Mouse (Mus musculus) lung, embryonic 15.5 days (tissue): ENCODE data around the gene Timd2. TPM values are rescaled to one million over a fixed set of nuclear protein-coding genes. Genes with fewer than 3 reads are reported as not detected.
"Not testable (repeated sequence)": the region's sequence is repeated elsewhere in the genome, so short reads cannot be mapped to it uniquely, and the experiment has no call there.

Source experiments
- ATAC-seq: fragments of 200-750 bp; cut with Nextera tagmentation; 2 replicates; pipeline ENCODE4 v1.8.0; 2017; ENCODE audit warnings: moderate number of reproducible peaks, borderline replicate concordance; ENCODE audit not compliant: low FRiP score, low TSS enrichment; ENCODE audit errors: extremely low read depth
- H3K27ac ChIP-seq: fragments of 300-500 bp; sonication (generic); 2 replicates; pipeline ENCODE4 v1.5.1; 2015; ENCODE audit warnings: moderate library complexity, mild to moderate bottlenecking, inconsistent platforms
- H3K27me3 ChIP-seq: fragments of 300-500 bp; sonication (generic); 2 replicates; pipeline ENCODE4 v1.6.1; 2015; ENCODE audit warnings: inconsistent platforms
- H3K36me3 ChIP-seq: fragments of 300-500 bp; sonication (generic); 2 replicates; pipeline ENCODE4 v1.6.1; 2015; ENCODE audit warnings: inconsistent platforms
- H3K4me1 ChIP-seq: fragments of 300-500 bp; sonication (generic); 2 replicates; pipeline ENCODE4 v1.6.1; 2015; ENCODE audit warnings: inconsistent platforms
- H3K4me2 ChIP-seq: fragments of 300-500 bp; sonication (generic); 2 replicates; pipeline ENCODE4 v1.6.1; 2015; ENCODE audit warnings: inconsistent platforms, mild to moderate bottlenecking, moderate library complexity
- H3K4me3 ChIP-seq: fragments of 300-500 bp; sonication (generic); 2 replicates; pipeline ENCODE4 v1.5.1; 2015; ENCODE audit warnings: mild to moderate bottlenecking, inconsistent platforms
- H3K9ac ChIP-seq: fragments of 300-500 bp; sonication (generic); 2 replicates; pipeline ENCODE4 v1.6.1; 2015; ENCODE audit warnings: inconsistent platforms
- H3K9me3 ChIP-seq: fragments of 300-500 bp; sonication (generic); 2 replicates; pipeline ENCODE4 v1.6.1; 2016; ENCODE audit warnings: inconsistent platforms
- WGBS: fragments of 180-500 bp; shearing (Covaris S2); methylation state at CpG from one replicate; pipeline ENCODE4 v1.1.7; 2015; 5-methylcytosine and 5-hydroxymethylcytosine counted together
- polyA plus RNA-seq: library from polyadenylated mRNA; unstranded; fragments of >200 nt; fragmentation: Nextera tagmentation; extraction: Ambion mirVana; gene quantifications from 2 replicates; pipeline ENCODE4 v1.2.1, GENCODE M21; 2015

Gene Timd2
- polyA plus RNA-seq = 0.24 TPM in 1 of 2 replicates, not detected in the other

GRCm38 (mm10) chr11:46706664-46707356 is at the start of gene Timd2:
TSS of gene Timd2 (minus strand) at chr11:46707061.
- no peak for ATAC-seq
- Histone ChIP-seq H3K27ac (no peak within 1 kb of the TSS), H3K4me1 (no peaks in the 10 kb centered on the region), H3K36me3 (no peaks in the 10 kb centered on the region), H3K4me3 (no peak within 1 kb of the TSS), H3K9me3 (no peaks in the 10 kb centered on the region), H3K27me3 (no peaks in the 10 kb centered on the region), H3K4me2 (no peak within 1 kb of the TSS), H3K9ac (no peak within 1 kb of the TSS)
- WGBS = 74% methylated on average over 6 of the region's 6 CpGs

DNA sequence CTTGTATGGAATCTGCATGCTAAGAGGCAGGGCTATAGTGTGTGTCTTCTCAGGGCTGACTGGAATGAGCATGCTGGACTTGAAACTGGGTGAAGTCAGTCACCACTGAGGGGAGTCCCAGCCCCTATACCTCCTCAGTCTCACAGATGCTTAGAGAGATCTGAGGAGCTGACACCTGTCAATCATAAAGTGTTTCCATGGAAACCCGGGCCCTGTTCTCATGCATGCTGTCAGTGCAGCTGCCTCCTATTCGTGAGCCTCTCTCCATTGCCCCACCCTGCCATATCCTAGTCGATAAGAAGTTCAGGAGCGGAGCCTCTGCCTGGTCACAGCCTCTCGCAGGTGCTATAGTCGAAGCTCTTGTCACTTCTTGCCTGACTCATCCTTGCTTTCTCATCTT is 48.9 kb upstream of the Timd2 start:
- H3K27me3 ChIP-seq, H3K4me2 ChIP-seq, H3K4me1 ChIP-seq, H3K4me3 ChIP-seq, H3K9ac ChIP-seq, H3K27ac ChIP-seq, H3K36me3 ChIP-seq, ATAC-seq, H3K9me3 ChIP-seq: not testable (repeated sequence)
- 86% methylated on average over 6 of the region's 6 CpGs for WGBS

- Histone ChIP-seq H3K9me3 (no peaks in the 10 kb centered on the region), H3K27me3 (no peaks in the 10 kb centered on the region), H3K9ac (no peak overlapping the region), H3K36me3 (no peaks in the 10 kb centered on the region), H3K4me2 (no peak overlapping the region), H3K27ac (no peak overlapping the region), H3K4me3 (no peak overlapping the region), H3K4me1 (no peaks in the 10 kb centered on the region)
- no peak for ATAC-seq
- WGBS = 65% methylated on average over 4 of the region's 4 CpGs
Measured at GRCm38 (mm10) chr11:46754669-46755068, 47.8 kb upstream of the Timd2 start.

DNA sequence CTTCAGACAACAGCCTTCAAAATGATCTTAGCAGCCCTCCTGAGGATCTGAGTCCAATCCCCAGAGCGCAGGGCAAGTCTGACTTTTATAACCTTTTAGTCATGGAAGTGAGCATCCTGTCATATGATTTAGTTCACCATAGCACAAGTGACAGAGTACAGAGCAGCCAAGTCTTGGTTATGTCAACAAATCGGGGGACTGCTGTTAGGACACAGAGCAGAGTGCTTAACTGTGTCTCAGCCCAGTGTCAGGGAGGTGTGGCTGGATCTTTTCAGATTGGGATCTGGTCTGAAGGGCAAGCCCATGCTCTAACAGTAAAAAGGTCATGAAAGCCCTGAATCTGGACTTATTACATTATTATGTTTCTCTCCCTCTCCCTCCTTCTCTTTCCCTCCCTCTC is 46.8 kb upstream of the Timd2 start:
- Histone ChIP-seq H3K4me2 (no peak overlapping the region), H3K4me1 (no peaks in the 10 kb centered on the region), H3K27me3 (no peaks in the 10 kb centered on the region), H3K9me3 (no peaks in the 10 kb centered on the region), H3K27ac (no peak overlapping the region), H3K9ac (no peak overlapping the region), H3K4me3 (no peak overlapping the region), H3K36me3 (no peaks in the 10 kb centered on the region)
- peak; percentile 55; the same call in 1 of the 2 replicates for ATAC-seq
- 13% methylated on average over 2 of the region's 2 CpGs for WGBS

DNA sequence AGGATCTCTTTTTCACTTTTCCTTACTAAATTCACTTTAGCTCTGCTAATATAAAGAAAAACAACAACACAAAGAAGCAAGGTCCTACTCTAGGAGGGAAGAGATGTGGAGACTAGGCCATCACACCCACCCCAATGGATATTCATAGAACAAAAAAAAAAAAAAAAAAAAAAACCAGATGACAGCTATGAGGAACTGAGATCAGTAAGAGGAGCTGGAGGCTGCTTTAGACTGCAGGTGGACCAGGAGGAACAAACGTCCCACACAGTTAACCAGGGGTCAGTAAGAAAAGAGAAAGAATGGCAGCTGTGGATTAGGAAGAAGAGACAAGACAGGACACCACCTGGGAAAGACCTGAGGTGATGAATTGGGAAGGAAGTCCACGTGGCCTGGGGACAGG is 41.1 kb upstream of the Timd2 start:
- H3K27ac ChIP-seq = no peak overlapping the region
- no peak for ATAC-seq
- no peaks in the 10 kb centered on the region for H3K9me3 ChIP-seq
- no peaks in the 10 kb centered on the region for H3K27me3 ChIP-seq
- H3K4me1 ChIP-seq = no peaks in the 10 kb centered on the region
- H3K4me2 ChIP-seq = no peak overlapping the region
- H3K9ac ChIP-seq = no peak overlapping the region
- H3K4me3 ChIP-seq = no peak overlapping the region
- no peaks in the 10 kb centered on the region for H3K36me3 ChIP-seq
- 54% methylated on average over 2 of the region's 2 CpGs for WGBS

DNA sequence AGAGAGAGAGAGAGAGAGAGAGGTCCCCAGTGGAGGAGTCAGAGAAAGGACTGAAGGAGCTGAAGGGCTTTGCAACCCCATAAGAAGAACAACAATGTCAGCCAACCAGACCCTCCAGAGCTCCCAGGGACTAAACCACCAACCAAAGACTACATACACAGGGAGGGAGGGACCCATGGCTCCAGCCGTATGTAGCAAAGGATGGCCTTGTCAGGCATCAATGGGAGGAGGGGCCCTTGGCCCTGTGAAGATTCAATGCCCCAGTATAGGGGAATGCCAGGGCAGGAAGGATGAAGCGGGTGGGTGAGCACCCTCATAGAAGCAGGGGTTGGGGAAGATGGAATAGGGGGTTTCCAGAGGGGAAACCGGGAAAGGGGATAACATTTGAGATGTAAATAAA is 34.9 kb upstream of the Timd2 start:
- Histone ChIP-seq H3K27me3 (no peaks in the 10 kb centered on the region), H3K9me3 (no peaks in the 10 kb centered on the region), H3K9ac (no peak overlapping the region), H3K4me1 (no peaks in the 10 kb centered on the region), H3K4me2 (no peak overlapping the region), H3K36me3 (no peaks in the 10 kb centered on the region), H3K27ac (no peak overlapping the region), H3K4me3 (no peak overlapping the region)
- WGBS = 69% methylated on average over 3 of the region's 3 CpGs
- ATAC-seq = no peak

- Histone ChIP-seq H3K4me1 (no peaks in the 10 kb centered on the region), H3K9ac (no peak overlapping the region), H3K36me3 (no peaks in the 10 kb centered on the region), H3K27me3 (no peaks in the 10 kb centered on the region), H3K4me2 (no peak overlapping the region), H3K9me3 (no peaks in the 10 kb centered on the region), H3K27ac (no peak overlapping the region), H3K4me3 (no peak overlapping the region)
- ATAC-seq = no peak
- 77% methylated on average over 4 of the region's 4 CpGs for WGBS
Measured at GRCm38 (mm10) chr11:46740886-46741285, 34.0 kb upstream of the Timd2 start.

- no peaks in the 10 kb centered on the region for H3K4me1 ChIP-seq
- no peaks in the 10 kb centered on the region for H3K36me3 ChIP-seq
- peak; percentile 76; the same call in 1 of the 2 replicates for ATAC-seq
- H3K27me3 ChIP-seq = no peaks in the 10 kb centered on the region
- H3K9ac ChIP-seq = no peak overlapping the region
- H3K27ac ChIP-seq = peak overlapping the region; percentile 19; the same call in 1 of the 2 replicates
- no peak overlapping the region for H3K4me3 ChIP-seq
- 36% methylated on average over 4 of the region's 4 CpGs for WGBS
- H3K9me3 ChIP-seq = no peaks in the 10 kb centered on the region
- H3K4me2 ChIP-seq = no peak overlapping the region
Measured at GRCm38 (mm10) chr11:46739501-46739900, 32.6 kb upstream of the Timd2 start.

- not testable (repeated sequence) for H3K9me3 ChIP-seq, H3K9ac ChIP-seq, H3K4me3 ChIP-seq, H3K4me2 ChIP-seq, ATAC-seq, H3K27ac ChIP-seq, H3K4me1 ChIP-seq, H3K27me3 ChIP-seq, H3K36me3 ChIP-seq
- WGBS = 76% methylated on average over 1 of the region's 1 CpGs
Measured at GRCm38 (mm10) chr11:46735076-46735475, 28.2 kb upstream of the Timd2 start, which contains the start of gene Havcr1. TSS of gene Havcr1 (plus strand) at chr11:46735080.

DNA sequence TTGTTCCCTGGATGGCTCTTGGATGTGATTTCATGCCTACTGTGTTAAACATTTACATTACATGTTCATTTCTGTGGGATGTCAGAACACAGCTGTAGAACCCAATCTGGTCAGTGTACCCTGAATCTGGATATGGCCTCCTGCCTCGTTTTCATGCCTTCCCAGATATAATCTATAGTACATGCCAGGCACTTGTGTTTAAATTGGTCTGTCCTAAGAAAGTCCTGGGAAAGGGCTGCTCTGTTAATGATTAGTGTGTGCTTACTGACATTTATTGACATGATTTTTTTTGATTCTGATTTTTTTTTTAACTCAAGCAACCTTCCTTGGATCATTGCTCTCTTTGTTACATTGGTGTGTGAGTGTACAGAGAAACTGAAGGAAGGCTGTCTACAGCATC is 27.8 kb upstream of the Timd2 start:
- Histone ChIP-seq H3K9ac (no peak overlapping the region), H3K27ac (no peak overlapping the region), H3K9me3 (no peaks in the 10 kb centered on the region), H3K4me2 (no peak overlapping the region), H3K36me3 (no peaks in the 10 kb centered on the region), H3K4me3 (no peak overlapping the region), H3K4me1 (no peaks in the 10 kb centered on the region), H3K27me3 (no peaks in the 10 kb centered on the region)
- WGBS = 30% methylated on average over 1 of the region's 1 CpGs
- no peak for ATAC-seq

DNA sequence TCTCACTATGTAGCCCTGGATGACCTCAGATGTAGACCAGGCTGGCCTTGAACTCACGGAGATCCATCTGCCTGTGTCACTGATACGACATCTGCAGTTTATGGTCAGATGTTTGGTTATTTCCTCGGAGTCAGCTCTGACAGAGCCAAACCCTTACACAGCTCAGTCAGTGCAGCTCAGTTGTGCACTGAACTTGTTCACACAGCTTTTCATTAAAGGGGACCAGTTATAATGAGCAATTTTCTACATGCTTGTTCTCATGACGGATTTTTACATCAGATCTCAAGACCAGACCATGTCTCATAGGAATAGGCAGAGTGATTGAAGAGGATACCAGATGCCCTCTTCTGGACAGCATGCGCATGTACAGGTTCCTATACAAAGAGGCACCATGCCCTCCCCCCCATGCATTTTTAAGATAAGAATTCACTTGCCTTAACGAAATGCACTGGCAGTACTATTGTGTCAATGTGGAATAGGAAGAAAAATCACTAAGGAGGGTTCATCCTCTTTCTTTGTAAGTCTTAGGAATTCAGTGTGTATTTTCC is 26.5 kb upstream of the Timd2 start:
- no peak overlapping the region for H3K27ac ChIP-seq
- H3K9ac ChIP-seq = no peak overlapping the region
- H3K36me3 ChIP-seq = no peaks in the 10 kb centered on the region
- H3K4me1 ChIP-seq = no peaks in the 10 kb centered on the region
- H3K9me3 ChIP-seq = no peaks in the 10 kb centered on the region
- H3K27me3 ChIP-seq = no peaks in the 10 kb centered on the region
- ATAC-seq = peak; percentile 35; the same call in 1 of the 2 replicates
- H3K4me2 ChIP-seq = no peak overlapping the region
- H3K4me3 ChIP-seq = no peak overlapping the region
- WGBS = 56% methylated on average over 6 of the region's 6 CpGs

DNA sequence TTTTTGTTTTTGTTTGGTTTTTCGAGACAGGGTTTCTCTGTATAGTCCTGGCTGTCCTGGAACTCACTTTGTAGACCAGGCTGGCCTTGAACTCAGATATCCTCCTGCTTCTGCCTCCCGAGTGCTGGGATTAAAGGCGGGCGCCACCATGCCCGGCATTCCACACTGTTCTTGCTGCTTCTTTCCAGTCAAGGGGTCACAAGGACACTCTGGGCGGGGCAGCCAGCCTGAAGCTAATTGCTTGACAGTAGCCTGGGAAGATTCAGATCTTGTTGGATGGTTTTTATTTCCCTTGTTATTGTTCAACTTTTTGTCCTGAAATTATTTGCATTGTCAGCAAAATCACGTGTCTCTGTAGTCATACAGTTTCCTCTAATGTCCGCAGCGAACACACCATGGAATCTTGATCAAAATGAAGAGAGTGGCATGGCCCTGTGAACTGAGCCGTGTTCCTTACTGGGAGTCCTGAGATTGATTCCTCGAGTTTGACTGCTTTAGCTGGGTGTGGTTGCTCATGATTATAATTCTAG is 24.7 kb upstream of the Timd2 start:
- H3K27me3 ChIP-seq = no peaks in the 10 kb centered on the region
- H3K36me3 ChIP-seq = no peaks in the 10 kb centered on the region
- H3K4me2 ChIP-seq = no peak overlapping the region
- no peak overlapping the region for H3K4me3 ChIP-seq
- WGBS = 83% methylated on average over 11 of the region's 11 CpGs
- H3K9ac ChIP-seq = no peak overlapping the region
- no peak overlapping the region for H3K27ac ChIP-seq
- no peak for ATAC-seq
- no peaks in the 10 kb centered on the region for H3K4me1 ChIP-seq
- no peaks in the 10 kb centered on the region for H3K9me3 ChIP-seq
